Mouse (Mus musculus) Patski (cell line): ENCODE measurements around the gene Gm11444. TPM values are rescaled to one million over a fixed set of nuclear protein-coding genes. Genes with fewer than 3 reads are reported as not detected.

ENCODE experiments used
- ATAC-seq: fragments of 100-300 bp; one replicate; pipeline ENCODE4 v1.8.0; 2021
- CTCF ChIA-PET: fragments of 350-600 bp; sonication (Branson Sonifier 250); formaldehyde crosslinking; loops from one replicate; lab custom pipeline; 2022; ENCODE audit warnings: inconsistent platforms; lab: Charles Lee
- POLR2A ChIA-PET: fragments of 350-600 bp; sonication (Branson Sonifier 250); formaldehyde crosslinking; loops from one replicate; lab custom pipeline; 2022; ENCODE audit warnings: antibody characterized with exemption, inconsistent platforms; lab: Charles Lee
- DNase-seq: peaks from one replicate; pipeline ENCODE4 v3.0.0-alpha.2; 2011; ENCODE audit warnings: low read depth, low spot score
- H3K27me3 ChIP-seq: fragments of 371-371 bp; one replicate; pipeline ENCODE4 v1.5.1; 2021
- CTCF ChIP-seq: fragments of 100-300 bp; IDR thresholded peaks from one replicate; pipeline ENCODE4 v1.5.1; 2021
- in situ Hi-C: fragments of 300-500 bp; cut with MboI; formaldehyde crosslinking; loops from 3 replicates; pipeline ENCODE4 v1.11.1; 2018; ENCODE audit warnings: low pct_unique_long_range_greater_than_20kb, mixed read lengths
- polyA plus RNA-seq: library from polyadenylated mRNA; unstranded; gene quantifications from one replicate; pipeline ENCODE4 v1.2.3, GENCODE M21; 2021

The Gm11444 gene
- polyA plus RNA-seq, 1 experiment from 2014 or later, result not detected

GRCm38 (mm10) chr11:85820959-85821358, 29.2 kb downstream of the Gm11444 start:
- DNase-seq (no peak), ATAC-seq (no peak)

DNA sequence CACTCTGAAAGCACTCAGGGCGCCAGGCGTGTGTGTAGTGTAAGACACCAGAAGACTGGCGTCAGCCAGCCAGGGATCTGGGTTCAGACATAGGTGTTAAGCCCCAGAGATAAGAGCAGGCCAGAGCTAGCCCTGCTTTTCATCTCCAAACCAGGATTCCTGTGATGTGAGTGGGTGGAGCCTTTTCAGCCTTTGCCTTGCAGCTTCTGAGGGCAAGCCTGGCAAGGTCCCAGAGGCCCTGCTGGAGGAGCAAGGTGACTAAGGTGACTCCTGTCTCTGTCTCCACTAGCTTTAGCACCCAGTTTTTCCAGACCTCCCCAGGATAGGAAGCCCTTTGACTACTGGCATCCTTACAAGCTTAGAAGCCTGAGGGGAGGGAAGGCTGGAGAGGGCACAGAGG, 31.7 kb downstream of the Gm11444 start:
- TF ChIP-seq CTCF, result no peak
- DNase-seq, result no peak

More at GRCm38 (mm10) chr11:85820959-85821358, 29.2 kb downstream of the Gm11444 start:
- TF ChIP-seq CTCF, result no peak
- no peaks in the 10 kb centered on the region for H3K27me3 ChIP-seq
- ChIA-PET POLR2A (no interaction called here), CTCF (interaction anchor here (1.4 kb wide), 1 partner anchor 303 kb away, joined by 3 read pairs; no protein-coding TSS in a partner anchor)
- in situ Hi-C loops, result loop anchor here (5.0 kb wide), 1 partner anchor 294 kb away; no protein-coding TSS in a partner anchor

DNA sequence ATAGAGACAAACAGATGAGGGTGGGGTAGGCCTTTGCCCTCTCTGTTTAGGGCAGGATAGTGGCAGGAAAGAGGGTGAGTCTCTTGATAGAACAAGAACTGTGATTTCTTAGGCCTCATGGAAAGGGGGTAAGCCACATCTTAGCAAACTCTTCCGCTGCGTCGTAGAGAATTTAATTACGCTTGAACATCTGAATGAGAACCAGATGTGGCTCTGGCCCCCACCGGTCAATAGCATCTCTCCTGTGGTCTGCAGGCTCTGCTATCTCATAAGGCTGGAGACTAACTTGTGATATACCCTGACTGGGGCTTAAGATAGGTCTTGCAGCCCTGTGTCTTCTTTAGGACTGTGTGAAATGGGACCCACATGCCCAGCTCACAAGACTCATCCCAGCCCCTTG, 33.7 kb downstream of the Gm11444 start:
- in situ Hi-C loops, result no loop called here
- ChIA-PET POLR2A (no interaction called here), CTCF (no interaction called here)
- no peak for DNase-seq
- H3K27me3 ChIP-seq, result no peaks in the 10 kb centered on the region
- TF ChIP-seq CTCF, result no peak
- ATAC-seq, result no peak

More for the DNA sequence above, 31.7 kb downstream of the Gm11444 start:
- ChIA-PET CTCF (no interaction called here), POLR2A (interaction anchor here (0.6 kb wide), 1 partner anchor 257 kb away, joined by 3 read pairs; no protein-coding TSS in a partner anchor)
- ATAC-seq, result no peak
- no peaks in the 10 kb centered on the region for H3K27me3 ChIP-seq
- in situ Hi-C loops, result no loop called here

DNA sequence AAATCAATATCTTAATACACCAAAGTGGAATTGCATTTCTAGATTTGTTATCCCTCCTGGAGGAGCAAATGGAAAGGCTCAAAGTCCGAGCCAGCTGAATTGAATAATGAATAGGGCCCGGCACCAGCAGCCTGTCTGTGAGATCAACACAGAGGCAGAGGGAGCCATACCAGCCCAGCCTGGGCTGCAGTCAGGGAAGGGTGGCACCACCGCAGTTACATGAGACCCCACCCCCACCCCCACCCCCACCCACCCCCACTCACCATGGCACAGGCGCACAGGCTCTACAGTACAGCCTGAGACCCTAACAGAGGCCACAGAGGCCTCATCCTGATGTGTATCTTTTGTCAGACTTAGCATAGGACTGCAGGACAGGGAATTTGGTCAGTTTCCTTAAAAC, 35.5 kb downstream of the Gm11444 start:
- no peaks in the 10 kb centered on the region for H3K27me3 ChIP-seq
- CTCF ChIA-PET, result interaction anchor here (1.9 kb wide), 1 partner anchor 8 kb away, joined by 6 read pairs; no protein-coding TSS in a partner anchor
- in situ Hi-C loops, result no loop called here

GRCm38 (mm10) chr11:85812201-85812966, 37.7 kb downstream of the Gm11444 start:
- ATAC-seq (peak; percentile 51), DNase-seq (peak; percentile 60)
- ChIA-PET POLR2A (interaction anchor here (0.6 kb wide), 1 partner anchor 352 kb away, joined by 3 read pairs; no protein-coding TSS in a partner anchor), CTCF (no interaction called here)
- in situ Hi-C loops, result no loop called here
- TF ChIP-seq CTCF, result no peak
- H3K27me3 ChIP-seq, result no peaks in the 10 kb centered on the region

More for the DNA sequence above, 35.5 kb downstream of the Gm11444 start:
- DNase-seq, result no peak
- POLR2A ChIA-PET, result no interaction called here
- TF ChIP-seq CTCF, result no peak
- ATAC-seq, result no peak

- in situ Hi-C loops, result no loop called here
- POLR2A ChIA-PET, result interaction anchor here (0.6 to 1.0 kb wide), 2 partner anchors 316 to 351 kb away, joined by 3 read pairs; no protein-coding TSS in a partner anchor
- CTCF ChIA-PET, result interaction anchor here (0.9 to 1.1 kb wide), 2 partner anchors 12 to 293 kb away, joined by 3 read pairs; no protein-coding TSS in a partner anchor
- TF ChIP-seq CTCF, result no peak
- ATAC-seq (no peak), DNase-seq (no peak)
- no peaks in the 10 kb centered on the region for H3K27me3 ChIP-seq
Observed at GRCm38 (mm10) chr11:85811676-85812075, 38.5 kb downstream of the Gm11444 start.

GRCm38 (mm10) chr11:85811229-85811628, 38.9 kb downstream of the Gm11444 start:
- TF ChIP-seq CTCF, result no peak
- CTCF ChIA-PET, result interaction anchor here (0.8 to 1.1 kb wide), 3 partner anchors 12 to 293 kb away, joined by 3 read pairs; no protein-coding TSS in a partner anchor
- POLR2A ChIA-PET, result interaction anchor here (1.0 kb wide), 1 partner anchor 316 kb away, joined by 3 read pairs; no protein-coding TSS in a partner anchor
- in situ Hi-C loops, result no loop called here
- ATAC-seq (no peak), DNase-seq (no peak)
- H3K27me3 ChIP-seq, result no peaks in the 10 kb centered on the region

- no peaks in the 10 kb centered on the region for H3K27me3 ChIP-seq
- CTCF ChIA-PET, result no interaction called here
- ATAC-seq (no peak), DNase-seq (no peak)
- in situ Hi-C loops, result no loop called here
- TF ChIP-seq CTCF, result no peak
- POLR2A ChIA-PET, result no interaction called here
Observed at GRCm38 (mm10) chr11:85807353-85807752, 42.8 kb downstream of the Gm11444 start.

- in situ Hi-C loops, result no loop called here
- no peak for DNase-seq
- CTCF ChIA-PET, result interaction anchor here (1.1 kb wide), 1 partner anchor 17 kb away, joined by 4 read pairs; no protein-coding TSS in a partner anchor
- POLR2A ChIA-PET, result no interaction called here
- TF ChIP-seq CTCF, result no peak
- H3K27me3 ChIP-seq, result no peaks in the 10 kb centered on the region
- ATAC-seq, result no peak
Observed at GRCm38 (mm10) chr11:85805779-85806178, 44.4 kb downstream of the Gm11444 start.

GRCm38 (mm10) chr11:85804048-85804447, 46.1 kb downstream of the Gm11444 start:
- TF ChIP-seq CTCF, result no peak
- ChIA-PET CTCF (interaction anchor here (1.0 kb wide), 1 partner anchor 90 kb away, joined by 3 read pairs; no protein-coding TSS in a partner anchor), POLR2A (no interaction called here)
- DNase-seq (no peak), ATAC-seq (no peak)
- H3K27me3 ChIP-seq, result no peaks in the 10 kb centered on the region
- in situ Hi-C loops, result no loop called here

- CTCF ChIA-PET, result no interaction called here
- POLR2A ChIA-PET, result no interaction called here
- no peaks in the 10 kb centered on the region for H3K27me3 ChIP-seq
- in situ Hi-C loops, result no loop called here
- no peak for DNase-seq
- TF ChIP-seq CTCF, result no peak
- no peak for ATAC-seq
Observed at GRCm38 (mm10) chr11:85800380-85800779, 49.8 kb downstream of the Gm11444 start.
